Mouse (Mus musculus): ENCODE measurements around the gene Ccdc180.

DNA sequence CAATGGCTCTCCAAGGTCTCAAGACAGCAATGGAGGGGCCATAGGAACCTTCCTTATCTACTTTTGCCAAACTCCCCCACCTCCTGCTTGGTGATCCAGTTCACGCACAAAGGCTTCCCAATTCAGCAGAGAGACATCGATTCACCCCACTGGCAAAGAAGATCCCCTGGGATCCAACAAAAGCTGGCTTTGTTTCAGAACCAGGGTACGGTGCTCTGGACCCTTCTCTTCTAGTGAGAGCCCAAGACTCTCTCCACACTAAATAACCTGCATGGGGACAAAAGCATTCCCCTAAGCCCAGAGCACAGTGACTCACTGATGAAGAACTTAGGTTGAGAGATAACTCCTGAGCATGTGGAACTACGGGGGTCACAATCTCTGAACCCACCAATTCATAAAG, 65.1 kb downstream of the Ccdc180 start:
- TF ChIP-seq CTCF (IDR thresholded peaks at IDR 0.05) (no peak), EP300 (IDR thresholded peaks at IDR 0.05) (no peak)

All from lung, postnatal 0 days (tissue).